Mouse (Mus musculus): ENCODE data around the gene Izumo1. TPM values are rescaled to one million over a fixed set of nuclear protein-coding genes. Genes with fewer than 3 reads are reported as not detected.

Izumo1 gene
- not detected for total RNA-seq (2021)
- long read RNA-seq, experiment 1: 0 reads
- long read RNA-seq, experiment 2: 0 reads

- no peak for DNase-seq (ENCODE audit: low spot score)
Observed at GRCm38 (mm10) chr7:45621443-45621842, at the start of gene Izumo1. Izumo1 (plus strand) TSS chr7:45621811.

- no peak for DNase-seq (ENCODE audit: low spot score)
Observed at GRCm38 (mm10) chr7:45571966-45572365, 49.6 kb upstream of the Izumo1 start.

GRCm38 (mm10) chr7:45573954-45574353, 47.7 kb upstream of the Izumo1 start:
- DNase-seq (ENCODE audit: low spot score): no peak

GRCm38 (mm10) chr7:45574472-45575379, 46.9 kb upstream of the Izumo1 start:
- no peak for DNase-seq (ENCODE audit: low spot score)

- DNase-seq (ENCODE audit: low spot score): no peak
Observed at GRCm38 (mm10) chr7:45585923-45586322, 35.7 kb upstream of the Izumo1 start.

- no peak for DNase-seq (ENCODE audit: low spot score)
Observed at GRCm38 (mm10) chr7:45587631-45588592, 33.7 kb upstream of the Izumo1 start.

- peak; percentile 97 for DNase-seq (ENCODE audit: low spot score)
Observed at GRCm38 (mm10) chr7:45589173-45589572, 32.4 kb upstream of the Izumo1 start.

- no peak for DNase-seq (ENCODE audit: low spot score)
Observed at GRCm38 (mm10) chr7:45589898-45590297, 31.7 kb upstream of the Izumo1 start.

GRCm38 (mm10) chr7:45590874-45591273, 30.7 kb upstream of the Izumo1 start:
- DNase-seq (ENCODE audit: low spot score): no peak

- no peak for DNase-seq (ENCODE audit: low spot score)
Observed at GRCm38 (mm10) chr7:45591880-45592279, 29.7 kb upstream of the Izumo1 start.

- DNase-seq (ENCODE audit: low spot score): peak; percentile 86
Observed at GRCm38 (mm10) chr7:45593118-45593815, 28.3 kb upstream of the Izumo1 start.

GRCm38 (mm10) chr7:45595176-45595575, 26.4 kb upstream of the Izumo1 start:
- DNase-seq (ENCODE audit: low spot score): no peak

- no peak for DNase-seq (ENCODE audit: low spot score)
Observed at GRCm38 (mm10) chr7:45596107-45596506, 25.5 kb upstream of the Izumo1 start.

GRCm38 (mm10) chr7:45597013-45597412, 24.6 kb upstream of the Izumo1 start:
- no peak for DNase-seq (ENCODE audit: low spot score)

GRCm38 (mm10) chr7:45597527-45597926, 24.1 kb upstream of the Izumo1 start:
- DNase-seq (ENCODE audit: low spot score): no peak

GRCm38 (mm10) chr7:45598960-45599879, 22.4 kb upstream of the Izumo1 start:
- DNase-seq (ENCODE audit: low spot score): no peak

GRCm38 (mm10) chr7:45605704-45606289, 15.8 kb upstream of the Izumo1 start:
- no peak for DNase-seq (ENCODE audit: low spot score)

- DNase-seq (ENCODE audit: low spot score): no peak
Observed at GRCm38 (mm10) chr7:45609511-45609910, 12.1 kb upstream of the Izumo1 start.

- peak; percentile 39 for DNase-seq (ENCODE audit: low spot score)
Observed at GRCm38 (mm10) chr7:45616277-45616676, 5.3 kb upstream of the Izumo1 start.
